Mouse (Mus musculus): ENCODE measurements around the gene Zkscan16. TPM values are rescaled to one million over a fixed set of nuclear protein-coding genes. Genes with fewer than 3 reads are reported as not detected.
A peak's percentile ranks its signal among the peaks of the same experiment; 100 is the strongest.

Zkscan16 gene
- total and polyA plus RNA-seq, 3 experiments: not detected

DNA sequence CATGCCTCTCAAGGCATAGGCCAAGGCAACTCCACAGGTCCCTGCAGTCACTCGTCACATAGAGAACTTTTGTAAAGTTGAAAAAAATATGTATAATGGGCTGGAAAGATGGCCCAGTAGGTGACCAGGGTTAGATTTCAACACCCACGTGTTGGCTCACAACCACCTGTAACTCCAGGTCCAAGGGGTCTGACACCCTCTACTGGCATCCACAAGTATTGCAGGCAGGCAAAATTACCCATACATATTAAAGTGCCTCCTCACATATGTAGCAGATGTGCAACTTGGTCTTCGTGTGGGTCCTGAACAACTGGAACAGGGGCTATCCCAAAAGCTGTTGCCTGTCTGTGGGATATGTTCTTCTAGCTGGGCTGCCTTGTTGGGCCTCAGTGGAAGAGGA, 15.8 kb upstream of the Zkscan16 start:
- Histone ChIP-seq H3K27ac (ENCODE audit: insufficient read depth, low read depth) (no peak overlapping the region), H3K4me1 (ENCODE audit: control insufficient read depth in 1 of 2, insufficient read depth in 2 of 2) (no peaks in the 10 kb centered on the region), H3K9me3 (replicated peaks; ENCODE audit: low read length) (no peaks in the 10 kb centered on the region), H3K4me2 (ENCODE audit: insufficient read depth, low read depth, poor library complexity, severe bottlenecking) (no peak overlapping the region), H3K36me3 (replicated peaks in 1 of 2; ENCODE audit: control insufficient read depth in 1 of 2, insufficient read depth in 1 of 2, low read length in 1 of 2) (no peaks in the 10 kb centered on the region), H3K79me2 (replicated peaks; ENCODE audit: control insufficient read depth, extremely low read depth, insufficient read depth, poor library complexity, severe bottlenecking) (no peaks in the 10 kb centered on the region), H3K4me3 (replicated peaks in 1 of 3; ENCODE audit: low read depth in 2 of 3, low read length in 2 of 3, poor library complexity in 1 of 3) (no peak overlapping the region), H3K9ac (ENCODE audit: insufficient read depth, low read depth) (no peak overlapping the region), H3K27me3 (replicated peaks) (no peaks in the 10 kb centered on the region)
- in situ Hi-C loops (cut with MboI; ENCODE audit: low pct_ligation_motif_present, low pct_unique_long_range_greater_than_20kb, low sequenced_read_pairs): no loop called here
- TF ChIP-seq USF2 (conservative IDR thresholded peaks at IDR 0.05; ENCODE audit: low read depth, low read length) (no peak), RAD21 (IDR thresholded peaks at IDR 0.05; ENCODE audit: low read depth, low read length) (peak; percentile 27), MYC (IDR thresholded peaks at IDR 0.05; ENCODE audit: low read depth, low read length) (0 out of 2 replicates have a peak, but pooled peaks have one; percentile 21), CTCF (conservative IDR thresholded peaks at IDR 0.05 in 1 of 2, IDR thresholded peaks at IDR 0.05 in 1 of 2; ENCODE audit: low read depth in 2 of 2, low read length in 2 of 2) (peak; percentile 37 to 43; a peak in 3 of 4 replicates)
- dilution Hi-C loops (cut with MboI; ENCODE audit: extremely low pct_ligation_motif_present, extremely low pct_unique_long_range_greater_than_20kb, low sequenced_read_pairs): no loop called here
- DNase-seq (ENCODE audit: extremely low read depth): peak; percentile 22

DNA sequence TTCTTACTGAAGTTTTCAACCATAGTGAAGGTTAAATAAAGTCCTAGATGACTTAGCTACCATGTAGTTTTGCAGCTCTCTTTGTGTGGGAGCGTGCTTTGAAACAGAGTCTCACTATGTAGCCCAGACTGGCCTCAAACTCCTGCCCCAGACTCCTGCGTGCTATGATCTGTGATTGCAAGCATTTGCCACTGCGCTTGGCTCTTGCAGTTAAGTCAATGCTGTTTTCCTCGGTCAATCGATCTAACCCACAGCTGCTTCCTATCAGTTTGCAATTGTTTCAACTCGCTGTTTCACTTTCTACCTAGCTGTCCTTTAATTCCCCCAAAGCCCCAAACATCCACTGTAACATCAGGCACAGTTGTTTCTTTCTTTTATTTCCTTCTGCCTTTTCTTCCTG, 10.9 kb upstream of the Zkscan16 start:
- no peaks in the 10 kb centered on the region for H3K36me3 ChIP-seq (replicated peaks in 1 of 2; ENCODE audit: control insufficient read depth in 1 of 2, insufficient read depth in 1 of 2, low read length in 1 of 2)
- no peak overlapping the region for H3K9ac ChIP-seq (ENCODE audit: insufficient read depth, low read depth)
- H3K4me1 ChIP-seq (ENCODE audit: control insufficient read depth in 1 of 2, insufficient read depth in 2 of 2): no peaks in the 10 kb centered on the region
- H3K9me3 ChIP-seq (replicated peaks; ENCODE audit: low read length): no peaks in the 10 kb centered on the region
- H3K4me2 ChIP-seq (ENCODE audit: insufficient read depth, low read depth, poor library complexity, severe bottlenecking): no peak overlapping the region
- H3K27ac ChIP-seq (ENCODE audit: insufficient read depth, low read depth): no peak overlapping the region
- no peak overlapping the region for H3K4me3 ChIP-seq (replicated peaks in 1 of 3; ENCODE audit: low read depth in 2 of 3, low read length in 2 of 3, poor library complexity in 1 of 3)
- no peak for TF ChIP-seq ZC3H11A (IDR thresholded peaks at IDR 0.05; ENCODE audit: low read depth, low read length)
- TF ChIP-seq MAFK (IDR thresholded peaks at IDR 0.05; ENCODE audit: insufficient replicate concordance, low read length): no peak
- TF ChIP-seq USF2 (conservative IDR thresholded peaks at IDR 0.05; ENCODE audit: low read depth, low read length): no peak
- TF ChIP-seq ZNF384 (IDR thresholded peaks at IDR 0.05; ENCODE audit: low read depth, low read length): no peak
- TF ChIP-seq SIN3A (IDR thresholded peaks at IDR 0.05; ENCODE audit: low read length): no peak
- no peak for TF ChIP-seq POLR2AphosphoS2 (IDR thresholded peaks at IDR 0.05; ENCODE audit: low read depth, low read length)
- TF ChIP-seq RAD21 (IDR thresholded peaks at IDR 0.05; ENCODE audit: low read depth, low read length): no peak
- TF ChIP-seq PAX5 (IDR thresholded peaks at IDR 0.05; ENCODE audit: low read length): no peak
- TF ChIP-seq MYC (IDR thresholded peaks at IDR 0.05; ENCODE audit: low read depth, low read length): no peak
- no peak for TF ChIP-seq TBP (conservative IDR thresholded peaks at IDR 0.05; ENCODE audit: low read depth, low read length)
- no peak for TF ChIP-seq ZMIZ1 (IDR thresholded peaks at IDR 0.05; ENCODE audit: low read depth, low read length)
- no peak for TF ChIP-seq CHD1 (IDR thresholded peaks at IDR 0.05; ENCODE audit: low read depth, low read length)
- no peak for TF ChIP-seq NRF1 (IDR thresholded peaks at IDR 0.05; ENCODE audit: low read depth, low read length)
- no peak for TF ChIP-seq ELF1 (IDR thresholded peaks at IDR 0.05; ENCODE audit: low read depth, low read length)
- TF ChIP-seq MAZ (IDR thresholded peaks at IDR 0.05; ENCODE audit: low read depth, low read length): no peak
- H3K27me3 ChIP-seq (replicated peaks): no peaks in the 10 kb centered on the region
- no peak for DNase-seq (ENCODE audit: extremely low read depth)
- in situ Hi-C loops (cut with MboI; ENCODE audit: low pct_ligation_motif_present, low pct_unique_long_range_greater_than_20kb, low sequenced_read_pairs) (no loop called here), dilution Hi-C loops (cut with MboI; ENCODE audit: extremely low pct_ligation_motif_present, extremely low pct_unique_long_range_greater_than_20kb, low sequenced_read_pairs) (no loop called here)
- no peaks in the 10 kb centered on the region for H3K79me2 ChIP-seq (replicated peaks; ENCODE audit: control insufficient read depth, extremely low read depth, insufficient read depth, poor library complexity, severe bottlenecking)
